Mouse (Mus musculus): ENCODE measurements around the gene Ntrk3.

Gene Ntrk3

GRCm38 (mm10) chr7:78719795-78720460 lies 17.9 kb downstream of the Ntrk3 start:
- DNase-seq = no peak

GRCm38 (mm10) chr7:78719117-78719516 lies 18.7 kb downstream of the Ntrk3 start:
- no peak for DNase-seq

GRCm38 (mm10) chr7:78718191-78718609 lies 19.6 kb downstream of the Ntrk3 start:
- peak; percentile 84 to 87 for DNase-seq

GRCm38 (mm10) chr7:78707708-78708107 lies 30.1 kb downstream of the Ntrk3 start:
- no peak for DNase-seq

GRCm38 (mm10) chr7:78707122-78707521 lies 30.7 kb downstream of the Ntrk3 start:
- DNase-seq = no peak

GRCm38 (mm10) chr7:78702676-78703075 lies 35.1 kb downstream of the Ntrk3 start:
- peak in 1 of 2 experiments; percentile 23 for DNase-seq

- no peak for DNase-seq
Observed at GRCm38 (mm10) chr7:78695200-78695599, 42.6 kb downstream of the Ntrk3 start.

- no peak for DNase-seq
Observed at GRCm38 (mm10) chr7:78693148-78693547, 44.7 kb downstream of the Ntrk3 start.

- no peak for DNase-seq
Observed at GRCm38 (mm10) chr7:78690956-78691355, 46.9 kb downstream of the Ntrk3 start.

GRCm38 (mm10) chr7:78684943-78685342 lies 52.9 kb downstream of the Ntrk3 start:
- DNase-seq = no peak

GRCm38 (mm10) chr7:78680871-78681270 lies 56.9 kb downstream of the Ntrk3 start:
- peak; percentile 59 to 77 for DNase-seq

GRCm38 (mm10) chr7:78669407-78669806 lies 68.4 kb downstream of the Ntrk3 start:
- peak in 1 of 2 experiments; percentile 25 for DNase-seq

- DNase-seq = no peak
Observed at GRCm38 (mm10) chr7:78668916-78669315, 68.9 kb downstream of the Ntrk3 start.

- DNase-seq = no peak
Observed at GRCm38 (mm10) chr7:78668003-78668635, 69.7 kb downstream of the Ntrk3 start.

GRCm38 (mm10) chr7:78660832-78661231 lies 77.0 kb downstream of the Ntrk3 start:
- no peak for DNase-seq

GRCm38 (mm10) chr7:78659846-78660245 lies 78.0 kb downstream of the Ntrk3 start:
- DNase-seq = no peak

GRCm38 (mm10) chr7:78658026-78658425 lies 79.8 kb downstream of the Ntrk3 start:
- DNase-seq = peak; percentile 62 to 70

- no peak for DNase-seq
Observed at GRCm38 (mm10) chr7:78656181-78656580, 81.6 kb downstream of the Ntrk3 start.

GRCm38 (mm10) chr7:78653686-78654085 lies 84.1 kb downstream of the Ntrk3 start:
- DNase-seq = peak in 1 of 2 experiments; percentile 6

- DNase-seq = no peak
Observed at GRCm38 (mm10) chr7:78652296-78652695, 85.5 kb downstream of the Ntrk3 start.

GRCm38 (mm10) chr7:78651540-78651939 lies 86.3 kb downstream of the Ntrk3 start:
- DNase-seq = no peak

- DNase-seq = peak in 1 of 2 experiments; percentile 30
Observed at GRCm38 (mm10) chr7:78643667-78644066, 94.1 kb downstream of the Ntrk3 start.

- DNase-seq = no peak
Observed at GRCm38 (mm10) chr7:78623686-78624085, 114.1 kb downstream of the Ntrk3 start.

- no peak for DNase-seq
Observed at GRCm38 (mm10) chr7:78621115-78621514, 116.7 kb downstream of the Ntrk3 start.

Measured in cerebellum, postnatal 14 days (tissue).